Mouse (Mus musculus) ES-E14 (cell line): ENCODE results near the gene Arid5b. TPM values are rescaled to one million over a fixed set of nuclear protein-coding genes. Genes with fewer than 3 reads are reported as not detected.

Experiments
- DNase-seq: peaks from one replicate; pipeline ENCODE4 v3.0.0-alpha.2; 2013; ENCODE audit warnings: low read depth, low spot score
- H3K27ac ChIP-seq: 2 replicates; pipeline ENCODE4 v1.5.1; 2012; ENCODE audit warnings: low read depth, mild to moderate bottlenecking, low read length, moderate library complexity, mixed read lengths; ENCODE audit not compliant: poor library complexity, insufficient read depth, severe bottlenecking
- H3K36me3 ChIP-seq: 2 replicates; pipeline ENCODE4 v1.6.1; 2012; ENCODE audit warnings: mild to moderate bottlenecking, low read length, moderate library complexity, mixed read lengths; ENCODE audit not compliant: control insufficient read depth, poor library complexity, insufficient read depth, severe bottlenecking
- H3K4me1 ChIP-seq, 2 experiments: fragments of 150-350 bp in 1 of 2; sonication (generic) in 1 of 2; 2 replicates each; pipeline ENCODE4 v1.6.1; 2012; ENCODE audit warnings: low read length in 2 of 2, mild to moderate bottlenecking in 1 of 2, mixed read lengths in 1 of 2; ENCODE audit not compliant: control insufficient read depth in 2 of 2, insufficient read depth in 2 of 2, poor library complexity in 1 of 2
- H3K4me3 ChIP-seq, 2 experiments: fragments of 150-350 bp in 1 of 2; sonication (generic) in 1 of 2; 2 replicates each; pipeline ENCODE4 v1.5.1; 2012; ENCODE audit warnings: low read length in 2 of 2, low read depth in 1 of 2, mild to moderate bottlenecking in 1 of 2, mixed read lengths in 1 of 2; ENCODE audit not compliant: insufficient read depth in 1 of 2, poor library complexity in 1 of 2, severe bottlenecking in 1 of 2
- H3K9ac ChIP-seq: 2 replicates; pipeline ENCODE4 v1.6.1; 2012; ENCODE audit warnings: low read depth, mild to moderate bottlenecking, low read length, mixed read lengths; ENCODE audit not compliant: poor library complexity, insufficient read depth, severe bottlenecking
- H3K9me3 ChIP-seq: fragments of 150-350 bp; sonication (generic); 2 replicates; pipeline ENCODE4 v1.6.1; 2012; ENCODE audit warnings: low read depth, mild to moderate bottlenecking, low read length; ENCODE audit not compliant: control insufficient read depth, insufficient read depth
- CHD2 ChIP-seq: IDR thresholded peaks from 2 replicates; pipeline ENCODE4 v1.6.1; 2014; ENCODE audit warnings: mild to moderate bottlenecking, low read depth, low read length, inconsistent platforms
- HCFC1 ChIP-seq: IDR thresholded peaks from 2 replicates; pipeline ENCODE4 v1.6.1; 2012; ENCODE audit warnings: low read length, inconsistent platforms, borderline replicate concordance; ENCODE audit not compliant: insufficient read depth
- MAFK ChIP-seq: IDR thresholded peaks from 2 replicates; pipeline ENCODE4 v1.6.1; 2014; ENCODE audit warnings: mild to moderate bottlenecking, low read depth, low read length, inconsistent platforms; ENCODE audit not compliant: insufficient read depth
- ZC3H11A ChIP-seq: IDR thresholded peaks from 2 replicates; pipeline ENCODE4 v1.6.1; 2012; ENCODE audit warnings: low read depth, mild to moderate bottlenecking, inconsistent platforms, low read length, borderline replicate concordance
- ZNF384 ChIP-seq: IDR thresholded peaks from 2 replicates; pipeline ENCODE4 v1.6.1; 2012; ENCODE audit warnings: low read depth, low read length, inconsistent platforms
- in situ Hi-C, 2 experiments: fragments of 600-800 bp; cut with MboI; formaldehyde crosslinking; loops; one replicate each; pipeline ENCODE4 v1.15.1; 2025; ENCODE audit warnings: low sequenced_read_pairs in 2 of 2, inconsistent platforms in 1 of 2; ENCODE audit not compliant: unreplicated experiment in 2 of 2
- total RNA-seq: library from RNA; depleted of rRNA; stranded (reverse); fragments of 300-350 nt; gene quantifications from 2 replicates; pipeline ENCODE4 v1.2.3, GENCODE M21; 2012

The Arid5b gene
- total RNA-seq, 1 experiment: 26.2 TPM

GRCm38 (mm10) chr10:68167118-68167517, 111.4 kb downstream of the Arid5b start:
- H3K4me1 ChIP-seq: no peaks in the 10 kb centered on the region
- H3K4me3 ChIP-seq: no peak overlapping the region
- no peak overlapping the region for H3K9ac ChIP-seq
- TF ChIP-seq MAFK: no peak
- TF ChIP-seq HCFC1: no peak
- no peak for TF ChIP-seq CHD2
- TF ChIP-seq ZC3H11A: no peak
- TF ChIP-seq ZNF384: no peak
- H3K36me3 ChIP-seq: no peaks in the 10 kb centered on the region
- no peak overlapping the region for H3K27ac ChIP-seq
- DNase-seq: no peak
- in situ Hi-C loops: no loop called here
- H3K9me3 ChIP-seq: no peaks in the 10 kb centered on the region

- in situ Hi-C loops: no loop called here
- Histone ChIP-seq H3K36me3 (no peaks in the 10 kb centered on the region), H3K4me1 (no peaks in the 10 kb centered on the region), H3K27ac (no peak overlapping the region), H3K9ac (no peak overlapping the region), H3K9me3 (no peaks in the 10 kb centered on the region), H3K4me3 (no peak overlapping the region)
- TF ChIP-seq ZC3H11A (no peak), MAFK (no peak), HCFC1 (no peak), ZNF384 (no peak), CHD2 (no peak)
- DNase-seq: no peak
Observed at GRCm38 (mm10) chr10:68166695-68167086, 111.8 kb downstream of the Arid5b start.

- no peak for DNase-seq
- no peak overlapping the region for H3K27ac ChIP-seq
- H3K9ac ChIP-seq: no peak overlapping the region
- no peaks in the 10 kb centered on the region for H3K9me3 ChIP-seq
- TF ChIP-seq ZC3H11A (no peak), MAFK (no peak), ZNF384 (no peak), CHD2 (no peak), HCFC1 (no peak)
- no peaks in the 10 kb centered on the region for H3K36me3 ChIP-seq
- no peaks in the 10 kb centered on the region for H3K4me1 ChIP-seq
- no peak overlapping the region for H3K4me3 ChIP-seq
- in situ Hi-C loops: no loop called here
Observed at GRCm38 (mm10) chr10:68165709-68166694, 112.5 kb downstream of the Arid5b start.

DNA sequence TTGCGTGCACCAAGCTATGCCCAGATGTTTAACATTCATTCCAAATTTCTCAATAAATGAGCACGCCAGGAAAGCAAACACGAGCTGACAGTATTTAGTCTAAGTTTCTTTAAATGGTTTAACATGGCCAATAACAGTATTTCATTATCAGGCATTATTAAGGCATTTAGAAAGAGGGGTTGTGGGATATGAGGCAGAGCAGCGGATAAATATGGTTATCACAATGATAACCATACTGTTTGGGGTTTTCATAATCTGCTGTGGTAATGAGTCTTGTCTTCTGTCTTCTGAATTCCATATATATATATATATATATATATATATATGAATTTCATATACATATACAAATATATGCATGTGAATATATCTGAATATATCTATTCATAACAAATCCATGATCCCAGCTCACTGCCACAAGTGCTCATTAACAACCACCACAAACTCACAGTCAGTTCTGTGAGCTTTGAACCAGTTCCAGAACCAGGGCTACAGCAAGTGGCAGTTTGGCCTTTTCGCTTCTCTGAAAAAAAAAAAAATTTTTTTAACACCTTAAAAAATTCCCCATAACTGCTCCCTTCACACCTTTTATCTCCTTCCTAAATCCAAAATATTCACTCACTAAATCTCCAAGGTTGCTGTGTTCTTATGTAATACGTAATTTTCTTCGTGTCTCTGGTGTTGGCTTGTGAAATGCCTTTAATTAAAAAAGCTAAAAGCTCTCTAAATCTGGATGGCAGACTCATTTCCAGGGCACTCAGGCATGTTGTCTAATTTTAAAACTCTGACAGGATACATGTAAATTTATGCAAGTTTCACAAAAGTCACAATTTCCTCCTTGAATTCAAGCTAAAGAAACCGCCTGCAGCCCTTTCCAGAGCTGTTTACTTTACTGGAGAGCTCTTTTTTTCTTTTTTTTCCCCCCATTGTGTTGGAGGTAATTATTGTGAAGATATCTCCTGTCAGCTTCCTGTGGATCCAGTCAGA, 113.5 kb downstream of the Arid5b start:
- no peak for DNase-seq
- no peak overlapping the region for H3K27ac ChIP-seq
- no peaks in the 10 kb centered on the region for H3K9me3 ChIP-seq
- no peak overlapping the region for H3K4me3 ChIP-seq
- in situ Hi-C loops: no loop called here
- H3K4me1 ChIP-seq: no peaks in the 10 kb centered on the region
- TF ChIP-seq MAFK: no peak
- no peak for TF ChIP-seq ZC3H11A
- TF ChIP-seq HCFC1: no peak
- TF ChIP-seq ZNF384: no peak
- no peak for TF ChIP-seq CHD2
- no peaks in the 10 kb centered on the region for H3K36me3 ChIP-seq
- H3K9ac ChIP-seq: no peak overlapping the region
